Mouse (Mus musculus): ENCODE results near the gene Ston2.
"Not testable (repeated sequence)": the region's sequence is repeated elsewhere in the genome, so short reads cannot be mapped to it uniquely, and the experiment has no call there.

The Ston2 gene

GRCm38 (mm10) chr12:91748241-91748865 is 39.8 kb downstream of the Ston2 start:
- no peak for DNase-seq

DNA sequence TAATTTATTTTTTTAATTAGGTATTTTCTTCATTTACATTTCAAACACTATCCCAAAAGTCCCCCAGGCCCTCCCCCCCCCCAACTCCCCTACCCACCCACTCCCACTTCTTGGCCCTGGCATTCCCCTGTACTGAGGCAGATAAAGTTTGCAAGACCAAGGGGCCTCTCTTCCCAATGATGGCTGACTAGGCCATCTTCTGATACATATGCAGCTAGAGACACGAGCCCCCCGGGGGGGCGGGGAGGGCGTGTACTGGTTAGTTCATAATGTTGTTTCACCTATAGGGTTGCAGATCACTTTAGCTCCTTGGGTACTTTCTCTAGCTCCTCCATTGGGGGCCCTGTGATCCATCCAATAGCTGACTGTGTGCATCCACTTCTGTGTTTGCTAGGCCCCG is 41.3 kb downstream of the Ston2 start:
- not testable (repeated sequence) for DNase-seq

GRCm38 (mm10) chr12:91745758-91746290 is 42.4 kb downstream of the Ston2 start:
- DNase-seq, result peak; percentile 81

- peak; percentile 44 for DNase-seq
Observed at GRCm38 (mm10) chr12:91744091-91744490, 44.1 kb downstream of the Ston2 start.

DNA sequence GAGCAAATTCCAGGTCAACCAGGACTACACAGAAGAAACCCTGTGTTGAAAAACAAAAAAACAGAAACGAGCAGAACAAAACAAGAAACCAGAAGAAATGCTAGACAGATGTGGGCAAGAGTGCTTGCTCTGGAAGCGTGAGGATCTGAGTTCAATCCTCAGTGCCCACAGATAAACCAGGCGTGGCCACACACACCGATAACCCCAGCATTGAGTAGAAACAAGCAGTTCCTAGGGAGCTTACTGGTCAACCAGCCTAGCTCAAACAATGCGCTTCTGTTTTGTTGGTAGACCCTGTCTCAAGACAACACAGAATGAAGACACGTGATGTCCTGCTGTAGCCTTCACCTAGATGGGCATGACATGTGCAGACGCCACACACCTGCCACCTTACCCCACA is 45.3 kb downstream of the Ston2 start:
- no peak for DNase-seq

- DNase-seq, result no peak
Observed at GRCm38 (mm10) chr12:91738381-91738780, 49.8 kb downstream of the Ston2 start.

DNA sequence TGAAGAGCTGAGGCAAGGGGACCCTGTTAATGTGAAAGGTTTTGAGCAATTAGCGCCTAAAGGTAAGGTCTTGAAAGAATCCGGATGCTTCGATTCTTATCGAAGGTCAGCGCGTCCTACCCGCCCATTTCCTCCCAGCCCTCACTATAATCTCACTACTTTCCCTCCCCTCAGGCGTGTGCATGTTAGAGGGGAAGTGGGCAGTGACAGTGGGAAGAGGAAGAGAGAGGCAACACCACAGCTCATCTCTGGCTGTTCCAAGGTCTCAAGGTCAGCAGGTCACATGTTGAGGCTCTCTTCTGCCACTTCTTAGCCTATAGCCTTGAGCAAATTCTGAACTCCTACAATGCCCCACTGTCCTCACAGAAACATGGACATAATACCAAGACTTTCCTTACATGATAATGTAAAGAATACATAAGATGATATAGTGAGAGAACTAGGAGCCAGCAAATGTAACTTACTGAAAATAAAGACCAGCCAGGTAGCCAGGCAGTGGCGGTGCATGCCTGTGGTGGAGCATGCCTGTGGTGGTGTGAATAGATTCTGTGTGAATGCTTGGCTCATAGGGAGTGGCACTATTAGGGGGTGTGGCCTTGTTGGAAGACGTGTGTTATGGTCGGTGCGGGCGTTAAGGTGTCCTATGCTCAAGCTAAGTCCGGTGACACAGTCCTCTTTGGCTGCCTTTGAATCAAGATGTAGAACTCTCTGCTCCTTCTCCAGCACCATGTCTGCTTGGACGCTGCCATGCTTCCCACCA is 51.8 kb downstream of the Ston2 start:
- DNase-seq, result no peak

- peak; percentile 41 for DNase-seq
Observed at GRCm38 (mm10) chr12:91734246-91735027, 53.8 kb downstream of the Ston2 start.

GRCm38 (mm10) chr12:91732729-91733448 is 55.3 kb downstream of the Ston2 start:
- DNase-seq, result no peak

DNA sequence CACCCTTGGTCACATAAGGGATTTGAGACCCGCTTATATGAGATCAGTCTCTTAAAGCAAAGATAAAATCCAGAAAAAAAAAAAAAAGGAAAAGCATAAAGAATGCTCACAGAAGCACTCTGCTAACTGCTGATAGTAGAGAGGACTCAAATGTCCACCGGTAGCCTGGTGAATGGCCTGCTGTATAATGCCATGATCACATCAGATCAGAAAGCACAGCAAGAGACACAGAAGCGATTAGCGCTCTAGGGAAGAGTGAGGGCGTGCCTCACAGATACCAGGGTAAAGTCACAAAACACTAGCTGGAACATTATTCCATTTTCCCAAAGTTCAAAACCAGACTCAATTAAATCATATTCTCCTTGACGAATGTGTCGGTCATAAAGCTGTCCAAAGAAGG is 62.0 kb downstream of the Ston2 start:
- no peak for DNase-seq

DNA sequence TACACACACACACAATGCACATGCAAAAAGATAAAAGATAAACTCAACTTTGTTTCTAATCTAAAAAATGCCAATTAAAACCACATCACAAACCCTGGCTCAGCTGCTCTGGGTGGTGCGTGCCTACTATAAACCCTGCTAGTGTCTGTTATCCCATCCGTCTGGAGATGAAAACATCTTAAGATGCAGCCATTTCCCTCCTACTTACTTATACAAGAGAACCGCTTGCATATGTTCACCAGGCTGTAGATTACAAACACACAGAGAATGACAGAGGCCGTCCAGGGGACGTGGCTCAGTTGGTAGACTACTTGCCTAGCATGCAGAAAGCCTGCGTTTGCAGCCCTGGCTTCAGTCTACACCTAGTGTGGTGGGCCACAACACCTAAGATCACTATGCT is 64.3 kb downstream of the Ston2 start:
- no peak for DNase-seq

GRCm38 (mm10) chr12:91719134-91719533 is 69.1 kb downstream of the Ston2 start:
- no peak for DNase-seq

- no peak for DNase-seq
Observed at GRCm38 (mm10) chr12:91715686-91716085, 72.5 kb downstream of the Ston2 start.

DNA sequence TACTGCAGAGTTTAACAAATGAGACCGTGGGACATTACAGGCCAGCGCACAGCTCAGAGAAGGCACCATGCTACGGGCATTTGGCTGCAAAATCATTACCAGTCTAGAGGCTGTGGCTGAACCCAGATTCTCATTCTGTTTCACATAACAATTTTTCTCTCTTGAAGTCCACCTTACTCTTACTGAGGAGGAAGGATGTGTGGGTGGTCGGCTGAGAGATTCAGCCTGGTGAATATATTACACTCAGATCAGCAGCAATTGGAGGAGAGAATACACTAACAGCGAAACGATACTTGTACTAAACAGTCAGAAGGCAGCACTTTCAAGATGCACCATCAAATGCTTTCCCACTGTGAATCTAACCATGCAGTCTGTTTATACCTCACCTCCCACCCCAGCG is 74.8 kb downstream of the Ston2 start:
- DNase-seq, result no peak

- no peak for DNase-seq
Observed at GRCm38 (mm10) chr12:91711655-91712054, 76.5 kb downstream of the Ston2 start.

GRCm38 (mm10) chr12:91710876-91711275 is 77.3 kb downstream of the Ston2 start:
- DNase-seq, result no peak

GRCm38 (mm10) chr12:91709634-91710033 is 78.6 kb downstream of the Ston2 start:
- no peak for DNase-seq

- peak; percentile 36 for DNase-seq
Observed at GRCm38 (mm10) chr12:91709232-91709631, 79.0 kb downstream of the Ston2 start.

- DNase-seq, result no peak
Observed at GRCm38 (mm10) chr12:91707807-91708206, 80.4 kb downstream of the Ston2 start.

- DNase-seq, result peak; percentile 27
Observed at GRCm38 (mm10) chr12:91703533-91703932, 84.7 kb downstream of the Ston2 start.

DNA sequence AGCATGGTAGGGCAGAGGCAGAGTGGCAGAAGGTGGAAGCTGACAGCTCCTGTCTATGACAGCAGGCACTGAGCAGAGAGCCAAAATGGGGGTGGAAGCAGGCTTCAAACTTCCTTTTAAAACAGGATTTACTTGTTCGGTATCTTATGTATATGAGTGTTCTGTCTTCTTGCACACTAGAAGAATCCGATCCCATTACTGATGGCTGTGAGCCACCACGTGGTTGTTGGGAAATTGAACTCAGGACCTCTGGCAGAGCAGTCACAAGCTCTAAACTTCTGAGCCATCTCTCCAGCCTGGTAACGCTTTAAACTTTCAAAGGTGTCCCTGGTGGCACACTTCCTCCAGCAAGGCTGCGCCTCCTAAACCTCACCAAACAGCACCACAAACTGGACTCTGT is 85.4 kb downstream of the Ston2 start:
- no peak for DNase-seq

GRCm38 (mm10) chr12:91699451-91700141 is 88.6 kb downstream of the Ston2 start:
- DNase-seq, result no peak

Measured in kidney, adult 9 months (tissue).